28 mouse cellular contexts compared by ENCODE assay signal in genomic region chr9:75020561-75020960, GRCm38 (mm10). TPM values are rescaled to one million over a fixed set of nuclear protein-coding genes. Genes with fewer than 3 reads are reported as not detected.
A peak's percentile ranks its signal among the peaks of the same experiment; 100 is the strongest.
DNase-seq lines count a peak whose midpoint lies in the region; ATAC-seq and TF ChIP-seq lines count a peak whose summit lies in the region.
"Had no signal": no experiment of that assay in that cellular context is flagged by ENCODE, and none has a peak within 500 bp of the region (broad histone marks: within the 10 kb centered on the region; RNA-seq: fewer than 3 reads in every experiment).

No protein-coding gene starts in this region.

- no peak overlapping the region for H3K4me3 ChIP-seq in embryonic facial prominence, embryonic 10.5 days
- no peak overlapping the region for H3K4me3 ChIP-seq in myocyte
- H3K4me3 ChIP-seq: embryonic facial prominence, embryonic 13.5 days; erythroblast, embryonic 14.5 days; forebrain, embryonic 10.5 days; forebrain, embryonic 13.5 days; heart, embryonic 13.5 days had no signal

- H3ac ChIP-seq in myocyte (ENCODE audit: control insufficient read depth, insufficient read length), result no peak overlapping the region

- no peaks in the 10 kb centered on the region for H3K27me3 ChIP-seq in embryonic facial prominence, embryonic 10.5 days (replicated peaks; ENCODE audit: low read depth, poor library complexity, severe bottlenecking)
- no peaks in the 10 kb centered on the region for H3K27me3 ChIP-seq in myocyte (ENCODE audit: control insufficient read depth, insufficient read depth, insufficient read length)
- H3K27me3 ChIP-seq: embryonic facial prominence, embryonic 13.5 days; forebrain, embryonic 13.5 days; heart, embryonic 13.5 days had no signal

- no peaks in the 10 kb centered on the region for H3K9me3 ChIP-seq in embryonic facial prominence, embryonic 10.5 days
- H3K9me3 ChIP-seq: embryonic facial prominence, embryonic 13.5 days; forebrain, embryonic 10.5 days; forebrain, embryonic 13.5 days; heart, embryonic 13.5 days had no signal

- no peaks in the 10 kb centered on the region; the same call in 1 of the 2 replicates for H3K36me3 ChIP-seq in embryonic facial prominence, embryonic 10.5 days (replicated peaks)
- H3K36me3 ChIP-seq in myocyte (ENCODE audit: control insufficient read depth, insufficient read depth), result peaks cover 3% of the 10 kb centered on the region

- peaks cover 13% of the 10 kb centered on the region for H3K4me1 ChIP-seq in embryonic facial prominence, embryonic 10.5 days
- H3K4me1 ChIP-seq: forebrain, embryonic 10.5 days; forebrain, embryonic 13.5 days had no signal

- DNase-seq in testis, postnatal 10 days (ENCODE audit: low spot score), result peak; percentile 19
- DNase-seq in testis, postnatal 14 days (ENCODE audit: low spot score), result no peak
- peak; percentile 14 for DNase-seq in embryonic facial prominence, embryonic 10.5 days (ENCODE audit: low spot score)
- no peak for DNase-seq in cerebellum, adult 9-10 months
- DNase-seq: adrenal gland, postnatal 10 days; adrenal gland, postnatal 36 days; cerebellum, adult 11 months; cerebellum, adult 2 months; cerebellum, postnatal 14 days; gastrocnemius, postnatal 14 days; heart, adult 18-20 months; heart, postnatal 14 days; heart, postnatal 4 days; kidney, adult 2 months had no signal

- no peaks in the 10 kb centered on the region for H3K79me2 ChIP-seq in myocyte (ENCODE audit: control insufficient read depth, insufficient read depth)

- H3K27ac ChIP-seq in embryonic facial prominence, embryonic 10.5 days (replicated peaks), result no peak overlapping the region
- H3K27ac ChIP-seq: embryonic facial prominence, embryonic 13.5 days; forebrain, embryonic 10.5 days; forebrain, embryonic 13.5 days; heart, embryonic 13.5 days; hindbrain, embryonic 14.5 days; hindbrain, postnatal 0 days had no signal

- TF ChIP-seq POLR2A in myocyte (IDR thresholded peaks at IDR 0.05; ENCODE audit: insufficient read length, low read depth), result no peak

- 63% methylated on average over 4 of the region's 4 CpGs for WGBS in embryonic facial prominence, embryonic 10.5 days

- ATAC-seq in monocyte, adult 5-6 weeks (replicated peaks; ENCODE audit: insufficient number of reproducible peaks, low FRiP score, low TSS enrichment, poor library complexity, severe bottlenecking), result no peak
- ATAC-seq: activated CD4-positive, CD25-positive, alpha-beta regulatory T cell, adult 4 months; CD4-positive, CD25-positive, alpha-beta regulatory T cell, adult 4 months; forebrain, embryonic 13.5 days; forebrain, embryonic 16.5 days; hindbrain, postnatal 0 days; inflammation-experienced regulatory T-cells, adult 6 months; intestine, postnatal 0 days had no signal

- no peak overlapping the region for H3K4me2 ChIP-seq in myocyte (ENCODE audit: low read depth)
- H3K4me2 ChIP-seq: embryonic facial prominence, embryonic 13.5 days; forebrain, embryonic 13.5 days; heart, embryonic 13.5 days; hindbrain, embryonic 14.5 days had no signal

TF ChIP-seq in myocyte, 11 proteins besides CTCF, POLR2A, EP300 and RAD21:
- no peak for TF ChIP-seq SRF (IDR thresholded peaks at IDR 0.05; ENCODE audit: control insufficient read depth, insufficient read length, low read depth)
- TF ChIP-seq TCF12 (IDR thresholded peaks at IDR 0.05; ENCODE audit: insufficient read depth, poor library complexity, severe bottlenecking), result peak; percentile 16
- TF ChIP-seq MYOD1 (IDR thresholded peaks at IDR 0.05; ENCODE audit: control insufficient read depth in 1 of 3, insufficient read length in 2 of 3, low read depth in 2 of 3), result peak; percentile 50 to 77 (median 70)
- TF ChIP-seq MYOG (IDR thresholded peaks at IDR 0.05; ENCODE audit: control insufficient read depth in 1 of 3, insufficient read depth in 1 of 3, insufficient read length in 2 of 3, low read depth in 2 of 3), result peak; percentile 6 to 81 (median 69)

RNA-seq across cellular contexts. Expression of gene Arpp19, which starts 16.9 kb away (rescaled TPM):
- polyA plus RNA-seq in embryonic facial prominence, embryonic 10.5 days (2016; fragmentation: Nextera tagmentation; extraction: Ambion mirVana), result 365 and 391 TPM in 2 replicates
- polyA plus RNA-seq in myocyte (2012; fragmentation: generic; extraction: Trizol), result 160 TPM
- 173 to 274 TPM (median 187 TPM) in 3 replicates for total RNA-seq in monocyte, adult 5-6 weeks (2017)

RNA-seq across cellular contexts. Expression of gene Myo5a, which starts 50.3 kb away (rescaled TPM):
- 18.9 and 21.2 TPM in 2 replicates for polyA plus RNA-seq in embryonic facial prominence, embryonic 10.5 days (2016; fragmentation: Nextera tagmentation; extraction: Ambion mirVana)
- 15.4 TPM for polyA plus RNA-seq in myocyte (2012; fragmentation: generic; extraction: Trizol)
- 91.5 to 104 TPM (median 93.1 TPM) in 3 replicates for total RNA-seq in monocyte, adult 5-6 weeks (2017)

Comparison
In these comparisons a context has a peak if more than half of its experiments do, and no peak if none do; other contexts are left out.
1. DNase-seq: peak in testis, postnatal 10 days (single experiment) and embryonic facial prominence, embryonic 10.5 days (single experiment); none in testis, postnatal 14 days (single experiment) and cerebellum, adult 9-10 months (single experiment).